Mouse (Mus musculus) neural tube, embryonic 14.5 days (tissue): Measurements from ENCODE around the gene Aacs. TPM values are rescaled to one million over a fixed set of nuclear protein-coding genes. Genes with fewer than 3 reads are reported as not detected.

Experiments
- ATAC-seq: fragments of 200-750 bp; cut with Nextera tagmentation; 2 replicates; pipeline ENCODE4 v1.8.0; 2017; ENCODE audit warnings: low read depth, mild to moderate bottlenecking, moderate TSS enrichment, moderate library complexity
- H3K27ac ChIP-seq: fragments of 300-500 bp; sonication (generic); 2 replicates; pipeline ENCODE4 v1.5.1; 2014; ENCODE audit warnings: low read depth, mild to moderate bottlenecking, control low read depth, low read length, moderate library complexity, mixed read lengths
- H3K27me3 ChIP-seq: fragments of 300-500 bp; sonication (generic); 2 replicates; pipeline ENCODE4 v1.6.1; 2014; ENCODE audit warnings: low read length; ENCODE audit not compliant: control insufficient read depth, insufficient read depth
- H3K36me3 ChIP-seq: fragments of 300-500 bp; sonication (generic); 2 replicates; pipeline ENCODE4 v1.6.1; 2014; ENCODE audit warnings: low read length, mixed read lengths; ENCODE audit not compliant: control insufficient read depth, insufficient read depth
- H3K4me1 ChIP-seq: fragments of 300-500 bp; sonication (generic); 2 replicates; pipeline ENCODE4 v1.6.1; 2014; ENCODE audit warnings: low read length; ENCODE audit not compliant: control insufficient read depth, insufficient read depth
- H3K4me2 ChIP-seq: fragments of 300-500 bp; sonication (generic); 2 replicates; pipeline ENCODE4 v1.6.1; 2014; ENCODE audit warnings: mild to moderate bottlenecking, low read depth, low read length, control low read depth
- H3K4me3 ChIP-seq: fragments of 300-500 bp; sonication (generic); 2 replicates; pipeline ENCODE4 v1.5.1; 2014; ENCODE audit warnings: low read depth, low read length, control low read depth, mixed read lengths
- H3K9ac ChIP-seq: fragments of 300-500 bp; sonication (generic); replicated peaks from 2 replicates; pipeline ENCODE4 v1.6.1; 2014; ENCODE audit warnings: low read depth, mild to moderate bottlenecking, control low read depth, low read length, mixed read lengths
- H3K9me3 ChIP-seq: fragments of 300-500 bp; sonication (generic); 2 replicates; pipeline ENCODE4 v1.6.1; 2016; ENCODE audit warnings: low read length; ENCODE audit not compliant: control insufficient read depth
- WGBS: fragments of 180-500 bp; shearing (Covaris S2); extraction: QIAGEN DNeasy Blood & Tissue Kit; methylation state at CpG from one replicate; pipeline ENCODE4 v1.1.7; 2014; 5-methylcytosine and 5-hydroxymethylcytosine counted together
- polyA plus RNA-seq: library from polyadenylated mRNA; unstranded; fragments of >200 nt; fragmentation: Nextera tagmentation; extraction: Ambion mirVana; gene quantifications from 2 replicates; pipeline ENCODE4 v1.2.1, GENCODE M21; 2014

Gene Aacs
- polyA plus RNA-seq, 1 experiment from 2014 or later: 78.9 TPM

GRCm38 (mm10) chr5:125457538-125457937 is 18.1 kb upstream of the Aacs start:
- H3K36me3 ChIP-seq: peaks cover 9% of the 10 kb centered on the region; the same call in 1 of the 2 replicates
- no peak overlapping the region for H3K4me3 ChIP-seq
- H3K9me3 ChIP-seq: no peaks in the 10 kb centered on the region
- no peak overlapping the region for H3K4me2 ChIP-seq
- H3K27ac ChIP-seq: no peak overlapping the region
- H3K27me3 ChIP-seq: no peaks in the 10 kb centered on the region
- WGBS: 95% methylated on average over 6 of the region's 6 CpGs
- H3K9ac ChIP-seq: no peak overlapping the region
- ATAC-seq: no peak
- H3K4me1 ChIP-seq: no peaks in the 10 kb centered on the region

GRCm38 (mm10) chr5:125460574-125460973 is 15.0 kb upstream of the Aacs start:
- H3K27me3 ChIP-seq: no peaks in the 10 kb centered on the region
- no peaks in the 10 kb centered on the region for H3K36me3 ChIP-seq
- no peak overlapping the region for H3K27ac ChIP-seq
- 85% methylated on average over 3 of the region's 3 CpGs for WGBS
- H3K4me2 ChIP-seq: no peak overlapping the region
- ATAC-seq: no peak
- H3K9ac ChIP-seq: no peak overlapping the region
- H3K4me1 ChIP-seq: no peaks in the 10 kb centered on the region
- no peaks in the 10 kb centered on the region for H3K9me3 ChIP-seq
- no peak overlapping the region for H3K4me3 ChIP-seq

GRCm38 (mm10) chr5:125461868-125462445 is 13.7 kb upstream of the Aacs start:
- Histone ChIP-seq H3K27ac (no peak overlapping the region), H3K36me3 (no peaks in the 10 kb centered on the region), H3K27me3 (no peaks in the 10 kb centered on the region), H3K9ac (no peak overlapping the region), H3K4me1 (no peaks in the 10 kb centered on the region), H3K4me3 (no peak overlapping the region), H3K9me3 (no peaks in the 10 kb centered on the region), H3K4me2 (no peak overlapping the region)
- ATAC-seq: no peak
- 58% methylated on average over 10 of the region's 10 CpGs for WGBS

GRCm38 (mm10) chr5:125465192-125465591 is 10.4 kb upstream of the Aacs start:
- Histone ChIP-seq H3K9ac (no peak overlapping the region), H3K27ac (no peak overlapping the region)
- WGBS: 46% methylated on average over 7 of the region's 7 CpGs

GRCm38 (mm10) chr5:125465701-125466106 is 9.9 kb upstream of the Aacs start:
- Histone ChIP-seq H3K27me3 (no peaks in the 10 kb centered on the region), H3K9ac (0 out of 2 replicates have a peak overlapping the region, but pooled peaks have one; percentile 35)
- WGBS: under 1% methylated on average over 24 of the region's 25 CpGs

More at GRCm38 (mm10) chr5:125465192-125465591, 10.4 kb upstream of the Aacs start:
- Histone ChIP-seq H3K4me1 (no peaks in the 10 kb centered on the region), H3K36me3 (no peaks in the 10 kb centered on the region), H3K4me3 (no peak overlapping the region), H3K4me2 (peak overlapping the region; percentile 35), H3K9me3 (no peaks in the 10 kb centered on the region), H3K27me3 (no peaks in the 10 kb centered on the region)
- no peak for ATAC-seq

GRCm38 (mm10) chr5:125466483-125466882 is 9.1 kb upstream of the Aacs start:
- H3K4me1 ChIP-seq: no peaks in the 10 kb centered on the region
- no peak overlapping the region for H3K27ac ChIP-seq
- no peaks in the 10 kb centered on the region for H3K36me3 ChIP-seq
- no peaks in the 10 kb centered on the region for H3K27me3 ChIP-seq
- H3K4me2 ChIP-seq: no peak overlapping the region; the same call in 1 of the 2 replicates
- no peak overlapping the region for H3K4me3 ChIP-seq
- WGBS: 87% methylated on average over 5 of the region's 5 CpGs
- H3K9ac ChIP-seq: no peak overlapping the region
- ATAC-seq: no peak
- no peaks in the 10 kb centered on the region for H3K9me3 ChIP-seq

More at GRCm38 (mm10) chr5:125465701-125466106, 9.9 kb upstream of the Aacs start:
- H3K4me2 ChIP-seq: peak overlapping the region; percentile 49
- peak overlapping the region; percentile 25 for H3K4me3 ChIP-seq
- no peak overlapping the region; the same call in 1 of the 2 replicates for H3K27ac ChIP-seq
- H3K4me1 ChIP-seq: no peaks in the 10 kb centered on the region
- no peaks in the 10 kb centered on the region for H3K36me3 ChIP-seq
- ATAC-seq: peak; percentile 100
- H3K9me3 ChIP-seq: no peaks in the 10 kb centered on the region

GRCm38 (mm10) chr5:125467261-125467660 is 8.4 kb upstream of the Aacs start:
- Histone ChIP-seq H3K4me1 (no peaks in the 10 kb centered on the region), H3K9ac (no peak overlapping the region), H3K4me2 (no peak overlapping the region), H3K9me3 (no peaks in the 10 kb centered on the region), H3K27ac (no peak overlapping the region), H3K27me3 (no peaks in the 10 kb centered on the region), H3K36me3 (no peaks in the 10 kb centered on the region), H3K4me3 (no peak overlapping the region)
- no peak for ATAC-seq
- 89% methylated on average over 14 of the region's 14 CpGs for WGBS

- Histone ChIP-seq H3K9me3 (no peaks in the 10 kb centered on the region), H3K4me2 (no peak overlapping the region), H3K27ac (no peak overlapping the region), H3K4me3 (no peak overlapping the region), H3K4me1 (no peaks in the 10 kb centered on the region; the same call in 1 of the 2 replicates), H3K27me3 (no peaks in the 10 kb centered on the region), H3K9ac (no peak overlapping the region), H3K36me3 (no peaks in the 10 kb centered on the region)
- 88% methylated on average over 4 of the region's 4 CpGs for WGBS
- no peak for ATAC-seq
These were observed 4.9 kb upstream of the Aacs start for GRCm38 (mm10) chr5:125470713-125471112.

GRCm38 (mm10) chr5:125472796-125473475 is 2.7 kb upstream of the Aacs start:
- 81% methylated on average over 9 of the region's 9 CpGs for WGBS
- H3K9ac ChIP-seq: no peak overlapping the region

More at GRCm38 (mm10) chr5:125472796-125473475, 2.7 kb upstream of the Aacs start:
- no peak overlapping the region for H3K27ac ChIP-seq
- H3K4me2 ChIP-seq: no peak overlapping the region
- H3K4me1 ChIP-seq: peaks cover 14% of the 10 kb centered on the region
- no peak overlapping the region for H3K4me3 ChIP-seq
- no peaks in the 10 kb centered on the region for H3K27me3 ChIP-seq
- no peaks in the 10 kb centered on the region for H3K36me3 ChIP-seq
- ATAC-seq: no peak
- H3K9me3 ChIP-seq: no peaks in the 10 kb centered on the region
